Mouse (Mus musculus) left cerebral cortex, adult 6 months (tissue): ENCODE measurements around the gene Usp47. TPM values are rescaled to one million over a fixed set of nuclear protein-coding genes. Genes with fewer than 3 reads are reported as not detected.

Source experiments
- long read RNA-seq, 2 experiments: library from polyadenylated mRNA; unstranded; transcript quantifications; one replicate each; pipeline ENCODE4 v2.0.0; 2019 to 2020
- polyA plus RNA-seq: library from polyadenylated mRNA; unstranded; fragments of <200 nt; fragmentation: Nextera tagmentation; gene quantifications from 2 replicates; pipeline ENCODE4 v1.2.3, GENCODE M21; 2021

Gene Usp47
- 12.3 and 14.5 TPM in 2 replicates for polyA plus RNA-seq
- long read RNA-seq, experiment 1, full-length matches to known transcripts, result 73 of 124 reads
- long read RNA-seq, experiment 1, partial matches to known transcripts, result 34 of 124 reads
- long read RNA-seq, experiment 1, other reads (novel, unspliced or antisense), result 17 of 124 reads
- long read RNA-seq, experiment 2, full-length matches to known transcripts, result 2 of 46 reads
- long read RNA-seq, experiment 2, partial matches to known transcripts, result 33 of 46 reads
- long read RNA-seq, experiment 2, other reads (novel, unspliced or antisense), result 11 of 46 reads

GRCm38 (mm10) chr7:112023150-112023600 lies at the start of gene Usp47:
TSS of gene Usp47 (plus strand) at chr7:112023504.

GRCm38 (mm10) chr7:112158942-112159341 lies 135.6 kb downstream of the Usp47 start, which contains the start of gene Dkk3:
TSS of gene Dkk3 (minus strand) at chr7:112159057.

Other genes with a start within 250 kb of the Usp47 start
- gene Galnt18, start 243.5 kb upstream of the Usp47 start, polyA plus RNA-seq, result 22.1 and 22.4 TPM in 2 replicates
- gene Dkk3, start 135.6 kb downstream of the Usp47 start, polyA plus RNA-seq, result 160 and 174 TPM in 2 replicates
- 59.8 and 125 TPM in 2 replicates for gene Mical2, start 202.4 kb downstream of the Usp47 start, polyA plus RNA-seq